Mouse (Mus musculus): ENCODE data around the gene Rpe65.
A peak's percentile ranks its signal among the peaks of the same experiment; 100 is the strongest.

Rpe65 gene

DNA sequence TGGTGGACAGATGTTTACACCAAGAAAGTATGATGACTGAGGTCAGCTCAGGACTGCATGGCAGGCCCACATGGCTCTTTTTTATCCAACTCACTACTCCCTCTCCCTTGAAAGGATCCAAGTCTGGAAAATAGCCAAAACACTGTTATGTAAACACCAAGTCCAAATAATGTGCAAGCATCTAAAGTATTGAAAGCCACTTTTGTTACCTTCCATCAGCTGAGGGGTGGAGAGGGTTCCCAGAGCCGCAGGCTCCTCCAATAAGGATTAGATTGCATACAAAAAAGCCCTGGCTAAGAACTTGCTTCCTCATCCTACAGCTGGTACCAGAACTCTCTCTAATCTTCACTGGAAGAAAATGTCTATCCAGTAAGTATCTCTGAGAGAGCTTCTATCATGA is at the start of gene Rpe65:
TSS of gene Rpe65 (plus strand) at position 301 of the 400 bp plus-strand sequence.
- no peak for DNase-seq

DNA sequence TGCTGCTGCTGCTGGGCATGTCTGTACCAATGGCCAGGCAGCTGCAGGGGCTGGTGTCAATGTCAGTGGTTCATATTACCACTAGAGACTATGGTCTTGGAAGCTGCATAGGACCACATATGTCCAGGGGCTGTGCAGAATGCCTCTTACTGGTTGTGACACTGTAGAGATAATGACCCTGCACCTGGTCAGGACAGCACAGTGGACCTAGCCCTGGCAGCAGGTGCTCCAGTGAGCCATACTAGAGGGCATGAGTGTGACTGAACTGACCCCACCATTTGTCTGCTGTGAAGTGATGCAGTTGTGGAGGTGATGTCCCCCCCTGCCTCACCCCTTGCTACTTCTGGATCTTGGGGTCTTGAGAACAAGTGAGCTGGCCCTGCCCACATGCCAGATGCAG is 48.8 kb upstream of the Rpe65 start:
- peak in 1 of 2 experiments; percentile 27 for DNase-seq

DNA sequence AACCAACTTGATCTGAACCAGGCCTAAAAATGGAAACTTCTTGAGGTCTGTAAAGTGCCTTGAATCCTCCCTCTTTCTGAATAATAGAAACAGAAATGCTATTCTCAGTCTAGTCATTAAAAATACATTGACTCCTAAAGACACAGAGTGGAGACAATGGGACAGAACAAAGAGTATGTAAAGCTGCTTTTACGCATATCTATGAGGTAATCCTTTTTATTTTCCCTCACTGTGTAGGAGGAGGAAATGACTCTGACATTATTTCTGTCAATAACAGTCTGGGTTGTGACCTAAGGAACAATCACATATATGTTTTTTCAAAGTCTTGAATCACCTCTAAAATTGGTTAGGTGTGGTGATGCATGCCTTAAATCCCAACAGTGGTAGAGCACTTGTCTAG is 16.0 kb downstream of the Rpe65 start:
- no peak for DNase-seq

DNA sequence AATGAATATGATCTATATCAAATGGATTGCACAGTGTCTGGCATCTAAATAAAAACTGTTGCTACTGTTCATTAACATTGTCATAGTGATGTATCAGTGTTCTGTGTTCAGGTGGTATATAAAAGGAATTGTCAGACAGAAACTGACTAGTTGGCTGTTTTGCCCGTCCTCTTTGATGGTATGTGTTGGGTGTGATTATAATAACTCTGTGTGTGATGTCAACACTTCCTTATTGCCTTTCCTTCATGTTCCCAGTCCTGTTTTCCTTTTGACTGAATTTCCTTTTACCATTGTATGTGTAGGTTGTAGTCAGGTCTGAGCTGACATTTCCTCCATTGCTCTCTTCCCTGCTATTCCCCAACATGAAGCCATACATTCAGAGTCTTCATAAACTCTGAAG is 22.1 kb downstream of the Rpe65 start:
- DNase-seq, result no peak

DNA sequence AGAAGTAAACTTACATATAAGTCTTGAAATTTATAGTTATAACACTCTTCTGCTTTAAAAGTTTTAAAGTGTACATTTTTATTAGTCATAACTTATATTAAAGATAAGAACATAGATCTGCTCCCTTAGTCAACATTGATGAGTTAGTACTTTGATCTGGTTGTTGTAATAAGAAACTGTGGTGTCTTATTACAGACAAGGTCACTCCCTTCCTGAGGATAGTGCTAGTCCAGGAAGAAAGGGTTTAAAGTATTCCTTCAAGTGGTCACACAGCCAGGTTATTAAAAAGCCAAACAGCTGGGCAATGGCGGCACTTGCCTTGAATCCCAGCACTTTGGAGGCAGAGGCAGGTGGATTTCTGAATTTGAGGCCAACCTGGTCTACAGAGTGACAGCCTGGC is 25.0 kb downstream of the Rpe65 start:
- no peak for DNase-seq

DNA sequence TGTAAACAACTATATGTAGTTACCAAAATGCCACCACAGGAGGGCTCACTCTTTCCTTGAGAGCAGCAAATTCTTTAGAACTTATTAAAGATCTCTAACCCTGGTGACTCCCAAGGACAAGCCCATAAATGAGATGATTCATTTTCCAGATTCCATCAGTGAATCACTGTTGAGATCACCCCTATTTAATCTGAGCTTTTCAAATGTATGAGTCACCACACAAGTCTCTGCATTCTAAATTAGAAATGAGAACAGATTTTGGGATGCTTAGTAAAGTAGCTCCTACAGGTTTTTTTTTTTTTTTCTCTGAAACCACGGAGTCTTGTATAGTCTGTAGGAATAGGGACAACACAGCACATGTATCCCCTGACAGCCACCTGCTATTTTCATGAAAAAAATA is 61.8 kb downstream of the Rpe65 start:
- no peak for DNase-seq

DNA sequence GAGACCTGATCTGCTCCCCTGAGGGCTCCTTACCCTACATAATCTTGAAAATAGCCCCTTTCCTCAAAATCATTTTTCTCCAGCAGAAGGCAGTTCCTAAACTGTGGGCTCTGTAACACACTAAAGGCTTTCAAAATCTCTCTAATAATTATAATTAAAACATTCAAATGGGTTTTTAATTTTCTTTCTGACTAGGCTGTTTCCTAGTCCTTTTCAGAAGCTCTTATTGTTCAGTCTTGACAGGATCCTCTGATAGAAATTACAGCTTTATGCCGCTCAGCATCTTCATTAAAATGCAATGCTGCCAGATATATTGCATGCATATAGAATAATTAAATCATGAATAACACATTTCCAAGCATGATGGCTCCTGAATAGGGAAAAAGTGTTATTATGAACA is 64.4 kb downstream of the Rpe65 start:
- DNase-seq, result no peak

Measured in kidney, postnatal 25 days (tissue).